ENCODE assay signal across 9 mouse cellular contexts in the genomic region with DNA sequence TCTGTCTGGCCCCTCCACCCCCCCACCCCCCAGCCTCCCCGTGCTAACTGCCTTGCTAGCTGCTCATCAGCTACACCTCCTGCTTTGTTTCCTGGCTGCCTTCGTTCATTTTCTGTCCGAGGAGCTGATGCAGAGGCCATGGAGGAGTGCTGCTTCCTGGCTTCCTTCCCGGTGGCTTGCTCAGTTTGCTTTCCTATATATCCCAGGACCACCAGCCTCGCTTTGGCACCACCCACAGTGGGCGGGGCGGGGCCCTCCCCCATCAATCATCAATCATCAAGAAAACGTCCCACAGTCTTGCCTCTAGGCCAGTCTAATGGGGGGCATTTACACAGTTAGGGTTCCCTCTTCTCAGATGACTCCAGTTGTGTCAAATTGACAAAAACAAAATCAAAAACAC.
"Had no signal": no experiment of that assay in that cellular context is flagged by ENCODE, and none has a peak within 500 bp of the region (broad histone marks: within the 10 kb centered on the region; RNA-seq: fewer than 3 reads in every experiment).

No protein-coding gene starts in this region.

- H3K9me3 ChIP-seq: liver, embryonic 15.5 days; neural tube, embryonic 15.5 days; stomach, embryonic 15.5 days had no signal

- DNase-seq: layer of hippocampus, adult 9-11 months; layer of hippocampus, postnatal 36 days had no signal

- H3K27me3 ChIP-seq: neural tube, embryonic 15.5 days; stomach, embryonic 15.5 days had no signal

- H3K9ac ChIP-seq: liver, embryonic 15.5 days; neural tube, embryonic 15.5 days; stomach, embryonic 15.5 days had no signal

- H3K4me3 ChIP-seq: liver, embryonic 15.5 days; midbrain, embryonic 10.5 days; myocyte; neural tube, embryonic 15.5 days; stomach, embryonic 15.5 days had no signal

- H3K27ac ChIP-seq: kidney, postnatal 0 days; liver, embryonic 15.5 days; midbrain, embryonic 10.5 days; neural tube, embryonic 15.5 days; stomach, embryonic 15.5 days had no signal

- H3K4me2 ChIP-seq: liver, embryonic 11.5 days; liver, embryonic 15.5 days; neural tube, embryonic 15.5 days; stomach, embryonic 15.5 days had no signal

- H3K36me3 ChIP-seq: liver, embryonic 15.5 days; stomach, embryonic 15.5 days had no signal
